Mouse (Mus musculus) thymus, adult 2 months (tissue): ENCODE results near the gene Maml3.

Experiments
- CTCF ChIP-seq: fragments of 200-500 bp; IDR thresholded peaks from 2 replicates; pipeline ENCODE4 v1.5.1; 2012; ENCODE audit warnings: mild to moderate bottlenecking, control low read depth, low read length, moderate library complexity, borderline replicate concordance; ENCODE audit not compliant: control insufficient read depth, poor library complexity, insufficient read depth; ENCODE audit errors: extremely low read depth
- POLR2A ChIP-seq: fragments of 200-500 bp; IDR thresholded peaks from 2 replicates; pipeline ENCODE4 v1.6.1; 2012; ENCODE audit warnings: mild to moderate bottlenecking, low read length, control low read depth, moderate library complexity; ENCODE audit not compliant: control insufficient read depth, poor library complexity, insufficient read depth; ENCODE audit errors: extremely low read depth

- TF ChIP-seq POLR2A: no peak
- no peak for TF ChIP-seq CTCF
These were observed 308.0 kb downstream of the Maml3 start for GRCm38 (mm10) chr3:51796838-51797237.
